Mouse (Mus musculus) naive thymus-derived CD4-positive, alpha-beta T cell, adult 2 months (primary cell): Measurements from ENCODE around the gene Alkal2.

Experiments used
- DNase-seq: peaks from one replicate; pipeline ENCODE4 v3.0.0-alpha.2; 2011; ENCODE audit warnings: low read depth

The Alkal2 gene

DNA sequence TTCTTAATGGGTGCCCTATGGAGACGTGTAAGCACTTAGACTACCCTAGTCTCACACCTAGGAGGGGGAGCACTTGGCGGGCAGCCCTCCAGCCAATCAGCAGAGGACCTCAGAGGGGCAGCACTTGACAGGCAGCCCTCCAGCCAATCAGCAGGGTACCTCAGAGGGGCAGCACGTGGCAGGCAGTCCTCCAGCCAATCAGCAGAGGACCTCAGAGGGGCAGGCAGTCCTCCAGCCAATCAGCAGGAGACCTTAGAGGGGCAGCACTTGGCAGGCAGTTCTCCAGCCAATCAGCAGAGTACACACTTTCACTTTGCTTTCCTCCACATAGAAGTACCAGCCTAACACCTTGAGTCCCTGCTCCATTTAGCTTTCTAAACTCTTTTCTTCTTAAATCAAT is 38.3 kb downstream of the Alkal2 start:
- no peak for DNase-seq

GRCm38 (mm10) chr12:30928182-30928581 is 44.1 kb downstream of the Alkal2 start:
- no peak for DNase-seq

GRCm38 (mm10) chr12:30933299-30933698 is 49.2 kb downstream of the Alkal2 start:
- DNase-seq: no peak

GRCm38 (mm10) chr12:30936899-30937298 is 52.8 kb downstream of the Alkal2 start:
- DNase-seq: no peak
